Mouse (Mus musculus) 3134 (cell line): ENCODE data around the gene Ctbs.
"Not testable (repeated sequence)": the region's sequence is repeated elsewhere in the genome, so short reads cannot be mapped to it uniquely, and the experiment has no call there.

ENCODE experiments used
- DNase-seq: peaks from one replicate; pipeline ENCODE4 v3.0.0-alpha.2; 2011; ENCODE audit warnings: low spot score; ENCODE audit not compliant: insufficient read length; ENCODE audit errors: extremely low read depth

The Ctbs gene

DNA sequence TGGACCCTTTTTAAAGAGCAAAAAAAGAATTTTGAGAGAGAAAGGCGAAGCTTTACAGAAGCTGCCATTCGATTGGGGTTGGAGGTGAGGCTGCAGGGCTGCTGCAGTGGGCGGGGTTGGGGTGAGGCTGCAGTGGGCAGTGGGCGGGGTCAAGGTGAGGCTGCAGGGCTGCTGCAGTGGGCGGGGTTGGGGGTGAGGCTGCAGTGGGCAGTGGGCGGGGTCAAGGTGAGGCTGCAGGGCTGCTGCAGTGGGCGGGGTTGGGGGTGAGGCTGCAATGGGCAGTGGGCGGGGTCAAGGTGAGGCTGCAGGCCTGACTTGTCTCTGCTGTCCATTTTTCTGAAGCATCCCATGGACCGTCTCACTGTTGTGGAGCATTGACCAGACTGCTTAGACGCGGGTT lies 16.5 kb upstream of the Ctbs start:
- DNase-seq: not testable (repeated sequence)

DNA sequence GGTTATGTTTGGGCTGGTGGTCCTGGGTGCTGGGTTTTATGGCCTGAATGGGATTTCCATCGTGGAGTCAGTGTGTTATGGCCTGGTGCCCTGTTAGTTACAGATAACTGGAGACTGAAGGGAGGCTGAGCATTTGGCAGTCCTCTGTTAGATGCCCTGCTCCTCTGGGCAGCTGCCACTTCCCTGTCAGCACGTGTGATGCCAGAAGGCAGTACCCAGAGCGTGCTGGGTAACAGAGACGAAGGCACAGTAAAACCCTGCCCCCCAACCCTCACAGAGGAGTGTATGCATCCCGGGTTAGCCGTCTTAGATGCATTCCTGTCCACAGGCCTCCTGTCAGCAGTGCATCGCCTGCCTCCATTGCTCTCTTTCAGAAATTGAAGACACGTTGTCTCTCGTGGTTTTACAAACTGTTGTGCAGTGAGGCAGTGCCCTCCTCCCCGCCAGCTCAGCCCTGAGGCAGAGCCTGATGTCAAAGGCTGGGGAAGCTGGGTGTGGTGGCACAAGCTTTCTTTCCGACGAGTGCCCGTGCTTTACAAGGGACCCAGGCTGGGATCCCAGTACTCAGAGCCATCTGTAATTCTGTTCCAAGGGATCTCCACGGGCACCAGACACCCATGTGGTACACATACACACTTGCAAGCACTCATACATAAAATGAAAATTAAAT lies 15.8 kb upstream of the Ctbs start:
- no peak for DNase-seq

DNA sequence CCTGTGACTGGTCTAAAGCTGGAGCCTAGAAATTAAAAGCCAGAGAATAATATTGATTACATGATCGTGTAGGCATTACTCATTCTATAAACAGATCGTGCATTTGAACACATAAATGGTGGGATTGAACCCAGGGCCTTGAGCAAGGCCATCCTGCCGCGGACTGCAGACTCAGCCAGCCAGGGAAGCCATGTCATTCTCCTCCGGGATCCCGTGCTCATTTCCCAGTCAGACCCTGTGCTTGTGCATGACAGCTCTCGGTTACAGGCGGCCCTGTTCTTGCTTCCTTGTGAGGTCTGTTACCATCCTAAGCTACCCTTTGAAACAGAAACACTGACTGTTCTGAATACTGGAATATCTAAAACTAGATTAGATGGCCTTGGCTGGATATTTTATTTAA lies 14.9 kb upstream of the Ctbs start:
- DNase-seq: no peak

DNA sequence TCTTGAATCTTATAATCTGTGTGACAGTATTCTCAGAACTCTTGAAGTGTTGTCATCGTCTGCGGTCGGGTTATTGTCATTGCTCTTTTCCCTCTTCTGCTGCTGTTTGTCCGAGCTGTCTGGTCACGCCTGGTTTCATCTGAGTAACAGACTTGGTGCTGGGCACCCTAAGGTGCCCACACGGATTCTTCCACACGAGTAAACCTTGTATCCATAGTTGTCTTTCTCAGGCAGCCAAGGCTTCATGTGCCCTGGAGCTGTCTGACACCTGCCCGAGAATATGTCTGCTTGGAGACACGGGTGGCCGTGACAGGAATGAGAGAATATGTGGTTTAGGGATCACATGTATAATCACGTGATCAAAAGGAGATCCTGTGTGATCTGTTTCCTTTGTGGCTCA lies 14.1 kb upstream of the Ctbs start:
- no peak for DNase-seq

DNA sequence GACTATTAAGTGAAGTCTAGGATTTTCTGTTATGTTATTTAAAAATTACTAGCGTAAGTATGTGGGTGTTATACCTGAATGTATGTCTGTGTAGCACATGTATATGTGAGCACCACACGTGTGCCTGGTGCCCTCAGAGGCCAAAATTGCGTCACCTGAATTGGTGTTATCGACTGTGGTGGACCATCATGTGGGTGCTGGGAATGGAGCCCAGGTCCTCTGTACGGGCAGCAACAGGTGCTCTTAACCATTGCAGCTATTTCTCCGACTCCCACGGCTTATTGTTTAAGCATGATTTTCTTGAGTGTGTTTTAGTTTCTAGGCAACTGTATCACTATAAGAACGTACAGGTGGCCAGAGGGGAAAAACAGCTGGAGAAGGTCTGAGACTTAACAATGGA lies 13.5 kb upstream of the Ctbs start:
- no peak for DNase-seq

DNA sequence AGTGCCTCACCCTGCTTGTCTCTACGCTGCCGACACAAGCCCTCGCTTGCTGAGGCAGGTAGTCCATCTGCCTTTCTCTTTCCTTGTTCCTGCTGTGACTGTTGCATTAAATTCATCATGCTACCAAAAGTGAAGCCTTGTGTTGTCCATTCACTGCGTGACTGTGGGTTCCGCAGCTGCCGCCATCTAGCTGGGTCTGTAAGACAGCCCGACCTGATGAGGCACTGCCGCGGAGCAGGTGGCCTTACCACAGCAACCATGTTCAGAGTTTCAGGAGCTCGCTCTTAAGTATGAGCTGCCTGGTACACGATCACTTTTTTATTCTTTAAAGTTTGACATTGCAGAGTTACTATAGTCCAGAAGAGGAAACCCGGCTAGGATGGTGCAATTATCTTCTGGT lies 9.6 kb upstream of the Ctbs start:
- no peak for DNase-seq

DNA sequence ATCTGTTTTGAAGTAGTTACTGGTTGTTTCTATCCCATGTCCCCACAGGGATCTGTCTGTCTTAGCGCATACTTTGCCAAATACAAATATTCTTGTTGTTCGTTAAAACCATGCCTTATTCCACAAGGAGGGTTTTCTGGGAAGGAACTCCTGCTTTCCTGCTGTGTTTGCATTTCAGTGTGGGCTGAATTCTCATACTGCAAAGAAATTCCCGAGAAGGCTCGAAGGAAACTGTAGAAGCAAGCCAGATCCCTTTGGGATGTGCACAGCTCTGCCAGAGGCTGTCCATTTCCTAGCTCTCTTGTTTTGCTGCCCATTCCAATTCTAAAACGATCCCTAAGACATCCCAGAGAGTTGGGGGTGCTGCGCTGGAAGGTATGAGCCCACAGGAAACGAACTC lies 9.2 kb upstream of the Ctbs start:
- no peak for DNase-seq

DNA sequence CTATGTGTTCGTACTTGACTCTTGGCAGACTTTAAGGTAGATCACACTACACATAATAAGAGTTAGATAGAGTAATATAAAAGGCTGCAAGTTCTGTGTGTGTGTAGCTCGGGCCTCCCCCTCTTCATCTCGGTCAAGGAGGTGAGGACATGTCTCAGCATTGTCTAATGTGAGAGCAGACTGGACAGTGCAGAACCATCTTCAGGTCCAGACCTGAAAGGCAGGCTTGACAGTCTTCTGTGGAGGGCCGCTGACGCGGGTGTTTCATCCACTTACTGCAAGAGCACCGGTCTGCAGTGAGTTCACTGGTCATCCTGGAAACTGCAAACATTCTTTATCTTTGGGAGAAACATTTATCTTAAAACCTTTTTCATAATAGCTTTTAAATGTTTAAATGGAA lies 7.1 kb upstream of the Ctbs start:
- DNase-seq: no peak

DNA sequence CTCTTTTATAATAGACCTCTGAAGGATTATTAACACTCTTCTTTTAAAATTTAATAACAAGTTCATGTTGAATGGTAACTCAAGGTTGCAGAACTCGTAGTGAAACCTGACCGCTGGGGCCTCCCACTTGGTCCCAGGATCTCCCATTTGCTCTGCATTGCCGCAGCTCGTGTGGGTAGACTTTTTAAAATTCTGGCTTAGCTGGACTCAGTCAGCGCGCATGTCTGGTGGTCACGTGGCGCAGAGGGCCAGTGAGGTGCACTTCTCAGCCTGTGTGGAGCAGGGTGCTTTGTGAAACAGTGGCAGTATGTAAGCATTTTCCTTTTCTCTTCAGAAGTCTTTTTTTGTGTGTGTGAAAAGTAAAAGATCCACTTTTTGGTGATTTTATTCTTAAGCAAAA lies 6.7 kb upstream of the Ctbs start:
- no peak for DNase-seq

DNA sequence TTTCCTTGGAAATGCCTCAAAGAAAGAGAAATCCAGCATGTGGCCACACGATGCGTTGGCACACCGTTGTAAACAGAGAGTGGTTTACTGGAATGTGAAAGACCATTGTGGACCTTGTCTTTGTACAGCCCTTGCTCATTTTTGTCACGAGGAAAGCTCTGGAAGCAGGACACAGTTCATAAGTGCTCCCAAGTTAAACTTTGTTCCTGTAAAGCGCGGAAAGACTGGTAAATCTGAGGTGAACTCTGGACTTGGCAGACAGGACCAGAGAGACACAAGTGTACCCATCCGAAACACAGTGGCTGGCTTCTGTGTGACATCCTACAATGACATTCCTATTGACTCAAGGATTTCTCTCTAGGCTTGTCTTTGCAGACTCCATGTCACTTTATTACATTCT lies 6.2 kb upstream of the Ctbs start:
- DNase-seq: no peak

DNA sequence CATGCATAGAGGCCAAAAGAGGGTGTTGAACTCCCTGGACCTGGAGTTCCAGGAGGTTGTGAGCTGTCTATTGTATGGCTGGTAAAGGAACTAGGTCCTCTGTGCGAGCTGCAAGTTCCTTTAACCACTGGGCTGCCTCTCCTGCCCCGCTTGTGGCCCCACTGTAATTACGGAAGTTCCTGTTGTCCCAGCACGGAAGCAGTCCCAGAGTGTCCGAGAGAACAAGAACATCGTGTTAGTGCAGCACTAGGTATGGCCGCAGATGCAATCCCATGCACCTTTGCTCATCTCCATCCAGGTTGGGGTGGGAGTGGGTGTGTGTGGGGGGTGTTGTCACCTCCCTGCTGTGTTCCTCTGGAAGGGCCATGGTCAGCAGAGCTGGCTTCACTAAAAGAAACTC lies 4.7 kb upstream of the Ctbs start:
- no peak for DNase-seq

DNA sequence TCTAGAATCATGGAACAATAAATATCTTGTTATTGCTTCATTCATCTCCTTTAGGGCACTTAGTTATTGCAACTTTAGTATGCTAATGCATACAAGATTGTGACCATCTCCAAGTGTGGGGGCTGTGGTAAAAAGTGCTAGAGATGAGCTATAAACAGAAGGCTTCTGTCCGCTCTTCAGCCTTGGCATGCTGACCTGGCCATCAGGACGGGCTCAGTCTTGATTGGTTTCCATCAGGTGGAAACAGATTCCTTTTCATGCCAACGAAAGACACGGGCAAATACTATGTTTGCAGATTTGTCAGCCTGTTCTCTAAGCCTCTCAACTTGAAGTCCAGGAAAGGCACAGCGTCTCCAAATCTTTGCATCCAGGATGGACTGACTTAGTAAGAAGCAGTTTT lies 2.4 kb upstream of the Ctbs start:
- no peak for DNase-seq

DNA sequence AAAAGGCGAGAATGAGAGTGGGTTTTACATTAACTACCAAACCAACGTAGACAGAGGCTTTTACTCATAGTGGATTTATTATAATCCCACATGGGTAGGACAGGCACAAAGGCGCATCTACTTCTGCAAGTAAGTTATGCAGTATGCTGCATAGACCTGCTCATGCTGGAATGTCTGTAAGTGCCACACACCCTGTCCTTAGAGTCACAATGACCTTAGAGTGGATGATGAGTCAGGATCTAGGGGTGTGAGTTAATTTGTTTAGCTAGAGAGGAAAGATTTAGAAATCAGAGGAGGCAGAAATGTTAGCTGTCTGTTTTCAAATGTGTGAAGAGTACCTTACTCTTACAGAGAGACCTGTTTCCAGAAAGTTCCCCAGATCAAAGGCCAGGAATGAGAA lies 2.0 kb upstream of the Ctbs start:
- no peak for DNase-seq

DNA sequence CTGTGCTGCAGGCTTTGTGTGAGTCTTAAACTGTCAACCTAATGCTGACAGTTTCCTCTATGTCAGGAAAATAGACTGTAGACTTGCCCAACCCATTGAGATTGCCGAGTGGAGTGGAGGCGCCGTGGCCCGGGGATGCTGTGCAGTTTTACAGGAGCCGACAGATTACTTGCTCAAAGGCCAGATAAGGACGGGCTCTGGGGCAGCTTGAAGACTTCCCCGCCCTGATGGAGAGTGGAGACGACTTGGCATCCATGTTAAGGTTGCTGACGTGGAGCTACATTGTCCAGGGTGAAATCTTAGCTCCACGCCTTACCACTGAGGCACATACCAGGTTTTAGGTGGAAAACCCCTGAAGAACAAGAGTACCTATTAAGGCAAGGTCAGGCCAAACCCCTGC lies 1.2 kb upstream of the Ctbs start:
- DNase-seq: no peak

DNA sequence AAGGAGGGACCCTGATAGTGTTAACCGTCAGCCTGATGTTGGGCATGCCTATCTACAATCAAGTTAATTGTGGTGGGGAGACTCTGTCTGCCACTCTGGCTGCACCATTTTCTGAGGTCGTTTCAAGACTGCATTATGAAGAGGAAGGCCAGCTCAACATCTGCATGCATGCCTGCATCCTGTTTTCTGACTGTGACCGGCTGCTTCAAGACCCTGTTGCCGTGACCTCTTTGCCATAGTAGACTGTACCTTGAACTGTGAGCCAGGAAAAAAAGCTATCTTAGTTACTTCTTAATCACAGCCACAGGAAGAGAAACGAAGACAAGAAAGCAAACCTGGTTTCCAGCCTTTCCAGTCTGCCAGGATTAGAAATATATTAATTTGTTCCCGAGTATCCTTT lies 626 bp upstream of the Ctbs start:
- no peak for DNase-seq

DNA sequence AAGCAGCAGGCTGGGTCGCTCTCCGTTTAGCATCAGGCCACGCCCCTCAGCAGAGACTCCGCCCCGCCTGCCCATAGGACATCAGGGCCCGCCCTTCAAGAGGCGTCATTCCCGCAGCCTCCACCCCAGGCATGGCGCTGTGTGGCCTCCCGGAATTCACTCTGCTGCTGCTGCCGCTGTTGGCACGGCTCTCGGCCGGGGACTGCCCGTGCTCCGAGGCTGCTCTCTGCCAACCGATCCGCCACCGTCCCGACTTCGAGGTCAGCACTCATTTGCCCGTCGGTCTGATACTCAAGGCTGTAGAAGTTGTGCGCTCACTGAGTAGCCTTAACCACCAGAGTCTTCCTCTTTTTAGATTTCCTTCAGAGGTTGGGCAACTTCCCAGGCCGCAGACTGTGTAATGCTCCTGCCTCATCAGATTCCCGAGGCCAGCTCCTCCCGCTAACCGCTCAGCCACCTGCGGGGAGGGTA lies 811 bp downstream of the Ctbs start:
- DNase-seq: peak; percentile 95

DNA sequence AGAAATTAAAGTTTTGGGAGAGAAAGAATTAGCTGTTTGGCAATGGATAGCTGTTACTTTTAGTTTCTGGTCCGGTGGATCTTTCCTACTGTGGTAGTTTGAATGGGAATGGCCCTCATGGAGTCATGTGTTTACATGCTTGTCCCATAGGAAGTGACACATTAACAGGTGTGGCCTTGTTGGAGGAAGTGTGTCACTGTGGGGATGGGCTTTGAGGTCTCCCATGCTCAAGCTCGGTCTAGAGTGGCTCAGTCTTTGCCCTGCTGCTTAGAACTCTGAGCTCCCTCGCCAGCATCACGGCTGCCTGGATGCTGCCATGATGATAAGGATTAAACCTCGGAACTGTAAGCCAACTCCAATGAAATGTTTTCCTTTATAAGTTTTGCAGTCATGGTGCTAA lies 1.8 kb downstream of the Ctbs start:
- DNase-seq: no peak

DNA sequence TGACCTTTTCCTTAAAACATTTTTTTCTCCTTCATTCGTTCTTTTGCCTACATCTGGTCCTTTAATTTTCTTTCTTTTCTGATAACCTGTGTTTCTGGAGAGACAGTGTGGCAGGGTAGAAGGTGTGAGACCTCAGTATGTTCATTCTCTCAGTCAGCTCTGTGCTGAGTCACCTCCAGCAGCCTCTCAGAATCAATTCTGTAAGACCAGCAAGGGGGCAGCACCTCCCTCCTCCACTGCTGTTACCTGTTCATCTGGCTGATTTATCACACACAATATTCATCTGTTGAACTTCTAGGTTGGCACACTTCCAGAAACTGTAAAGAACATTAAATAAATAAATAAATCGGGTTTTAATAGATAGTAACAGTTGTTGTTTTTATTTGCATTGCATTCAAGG lies 13.3 kb downstream of the Ctbs start:
- no peak for DNase-seq

DNA sequence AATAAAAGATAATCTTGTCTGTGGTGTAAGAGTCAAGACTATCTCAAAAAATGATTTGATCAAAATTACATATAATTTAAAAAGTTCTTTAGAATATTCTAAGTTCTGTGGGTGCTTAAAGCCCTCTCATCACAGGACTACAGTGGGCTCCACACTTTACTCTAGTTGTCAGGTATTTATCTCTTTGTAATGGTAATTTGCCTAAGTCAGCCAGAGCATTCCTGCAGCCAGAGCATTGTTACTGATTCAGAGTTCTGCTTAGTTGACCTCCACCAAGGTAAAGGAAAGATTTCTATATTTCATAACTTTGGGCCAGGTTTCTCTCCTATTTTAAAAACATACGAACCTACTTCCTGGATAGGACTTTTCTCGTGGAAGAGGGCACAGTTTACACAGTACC lies 19.6 kb downstream of the Ctbs start:
- no peak for DNase-seq

DNA sequence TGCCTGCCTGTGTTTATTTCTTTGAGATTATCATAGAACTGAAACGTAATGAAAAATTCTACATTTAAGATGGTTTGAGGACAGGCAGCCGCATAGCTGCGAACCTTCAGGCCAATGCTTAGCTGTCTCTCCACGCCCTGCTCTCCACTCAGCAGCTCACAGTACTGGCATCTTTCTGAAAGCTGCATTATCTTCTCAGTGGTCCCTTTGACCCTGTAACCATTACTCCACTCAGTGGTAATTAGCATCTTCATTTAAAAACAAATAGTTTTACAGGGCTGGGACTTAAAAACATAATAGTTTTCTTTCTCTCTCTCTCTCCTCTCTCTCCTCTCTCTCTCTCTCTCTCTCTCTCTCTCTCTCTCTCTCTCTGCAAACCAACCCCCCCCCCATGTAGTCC lies 23.1 kb downstream of the Ctbs start:
- no peak for DNase-seq

DNA sequence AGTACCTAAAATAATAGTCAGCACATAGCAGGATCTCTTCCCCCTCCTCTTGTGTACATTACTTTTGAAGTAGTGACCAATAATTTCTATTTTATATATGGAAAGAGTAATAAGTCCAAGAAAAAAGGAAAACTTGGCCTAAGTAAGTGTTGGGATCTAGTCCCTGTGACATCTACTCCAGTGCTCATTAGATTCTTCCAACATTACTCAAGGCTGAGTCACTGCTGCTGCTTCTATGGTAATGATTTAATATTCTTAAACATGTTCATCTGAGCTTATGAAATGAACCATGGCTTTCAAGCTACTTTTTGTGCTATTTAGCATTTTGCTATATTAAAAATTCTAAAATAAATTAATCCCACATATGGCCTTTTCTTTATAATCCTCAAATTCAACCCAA lies 24.1 kb downstream of the Ctbs start:
- DNase-seq: peak; percentile 36

DNA sequence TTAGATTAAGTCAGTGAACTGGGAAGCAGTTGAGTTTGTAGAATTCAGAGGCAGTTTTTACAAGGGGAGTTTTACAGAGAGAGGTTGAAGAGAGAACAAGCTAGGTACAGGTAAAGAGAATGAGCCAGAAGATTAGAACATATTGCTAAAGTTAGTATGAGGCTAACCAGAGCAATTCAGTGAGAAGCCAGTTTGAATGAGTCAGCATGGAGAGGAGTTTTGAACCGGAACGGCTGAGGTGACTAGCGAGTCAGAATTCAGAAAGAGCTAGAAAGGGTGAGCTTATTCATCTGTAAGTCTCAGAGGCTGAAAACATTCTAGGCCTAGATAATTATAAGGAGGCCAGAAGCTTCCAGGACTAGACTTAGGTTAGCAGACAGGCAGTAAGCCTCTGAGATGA lies 24.8 kb downstream of the Ctbs start:
- DNase-seq: peak; percentile 35

DNA sequence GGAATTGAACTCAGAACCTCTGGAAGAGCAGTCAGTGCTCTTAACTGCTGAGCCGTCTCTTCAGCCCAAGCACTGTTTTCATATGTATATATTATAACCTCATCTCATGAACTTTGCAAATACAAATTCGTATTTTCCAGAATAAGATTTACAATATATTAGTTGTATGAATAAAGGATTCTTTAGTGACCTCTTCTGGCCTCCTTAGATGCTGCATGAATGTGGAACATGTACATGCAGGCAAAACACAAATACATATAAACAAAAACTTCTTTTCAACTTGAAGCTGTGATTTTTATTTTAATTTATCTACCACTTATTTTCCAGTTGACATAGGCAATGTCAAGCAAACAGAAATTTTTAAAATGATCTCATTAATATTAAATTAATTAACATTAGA lies 32.4 kb downstream of the Ctbs start:
- no peak for DNase-seq
